Mouse (Mus musculus) heart, postnatal 0 days (tissue): ENCODE measurements around the gene Rilpl1. TPM values are rescaled to one million over a fixed set of nuclear protein-coding genes. Genes with fewer than 3 reads are reported as not detected.
A peak's percentile ranks its signal among the peaks of the same experiment; 100 is the strongest.

Experiments used
- ATAC-seq: fragments of 200-750 bp; cut with Nextera tagmentation; 2 replicates; pipeline ENCODE4 v1.8.0; 2017; ENCODE audit warnings: low read depth, moderate number of reproducible peaks, moderate library complexity; ENCODE audit not compliant: insufficient read depth
- DNase-seq: peaks from one replicate; pipeline ENCODE4 v3.0.0-alpha.2; 2016; ENCODE audit warnings: low spot score
- H3K27ac ChIP-seq: fragments of 300-500 bp; sonication (generic); 2 replicates; pipeline ENCODE4 v1.5.1; 2014; ENCODE audit warnings: low read depth, mild to moderate bottlenecking
- H3K27me3 ChIP-seq: fragments of 300-500 bp; sonication (generic); 2 replicates; pipeline ENCODE4 v1.6.1; 2014; ENCODE audit warnings: low read length, mixed read lengths; ENCODE audit not compliant: control insufficient read depth, insufficient read depth
- H3K36me3 ChIP-seq: fragments of 300-500 bp; sonication (generic); replicated peaks from 2 replicates; pipeline ENCODE4 v1.6.1; 2014; ENCODE audit warnings: low read length, mixed read lengths; ENCODE audit not compliant: control insufficient read depth, insufficient read depth
- H3K4me1 ChIP-seq: fragments of 300-500 bp; sonication (generic); 2 replicates; pipeline ENCODE4 v1.6.1; 2014; ENCODE audit warnings: antibody characterized with exemption; ENCODE audit not compliant: control insufficient read depth, insufficient read depth
- H3K4me2 ChIP-seq: fragments of 300-500 bp; sonication (generic); 2 replicates; pipeline ENCODE4 v1.6.1; 2014; ENCODE audit warnings: low read depth, mild to moderate bottlenecking, low read length, moderate library complexity
- H3K4me3 ChIP-seq: fragments of 300-500 bp; sonication (generic); 2 replicates; pipeline ENCODE4 v1.5.1; 2014; ENCODE audit warnings: low read depth, low read length
- H3K9ac ChIP-seq: fragments of 300-500 bp; sonication (generic); replicated peaks from 2 replicates; pipeline ENCODE4 v1.6.1; 2014; ENCODE audit warnings: low read depth, low read length, mixed read lengths
- H3K9me3 ChIP-seq: fragments of 300-500 bp; sonication (generic); replicated peaks from 2 replicates; pipeline ENCODE4 v1.6.1; 2016; ENCODE audit warnings: low read length; ENCODE audit not compliant: control insufficient read depth
- CTCF ChIP-seq: IDR thresholded peaks from 2 replicates; pipeline ENCODE4 v1.5.1; 2016; ENCODE audit warnings: antibody characterized with exemption, control low read depth, low read depth
- EP300 ChIP-seq: IDR thresholded peaks from 2 replicates; pipeline ENCODE4 v1.6.1; 2016; ENCODE audit warnings: antibody characterized with exemption, low read depth
- WGBS: fragments of 180-500 bp; shearing (Covaris S2); extraction: QIAGEN DNeasy Blood & Tissue Kit; methylation state at CpG from one replicate; pipeline ENCODE4 v1.1.7; 2014; 5-methylcytosine and 5-hydroxymethylcytosine counted together
- polyA plus RNA-seq: library from polyadenylated mRNA; unstranded; fragments of >200 nt; fragmentation: Nextera tagmentation; extraction: Ambion mirVana; gene quantifications from 2 replicates; pipeline ENCODE4 v1.2.1, GENCODE M21; 2015
- total RNA-seq: library from RNA; depleted of rRNA; stranded (reverse); fragments of >200 nt; gene quantifications from 2 replicates; pipeline ENCODE4 v1.2.3, GENCODE M21; 2014; ENCODE audit warnings: low replicate concordance; rRNA removed

The Rilpl1 gene
- total and polyA plus RNA-seq, 2 experiments from 2014 or later: 40.5 to 52.1 TPM

GRCm38 (mm10) chr5:124444208-124444607 is 87.0 kb downstream of the Rilpl1 start:
- H3K27ac ChIP-seq: peak overlapping the region; percentile 92; the same call in 1 of the 2 replicates
- WGBS: 70% methylated on average over 3 of the region's 3 CpGs
- no peak for TF ChIP-seq EP300
- no peak for TF ChIP-seq CTCF
- ATAC-seq: no peak
- peak overlapping the region; percentile 94; the same call in 1 of the 2 replicates for H3K9ac ChIP-seq
- H3K4me2 ChIP-seq: no peak overlapping the region
- H3K9me3 ChIP-seq: no peaks in the 10 kb centered on the region
- H3K4me3 ChIP-seq: no peak overlapping the region
- no peak for DNase-seq
- no peaks in the 10 kb centered on the region for H3K27me3 ChIP-seq
- peaks cover 26% of the 10 kb centered on the region for H3K4me1 ChIP-seq
- H3K36me3 ChIP-seq: peaks cover 21% of the 10 kb centered on the region

Other genes with a start within 250 kb of the Rilpl1 start
- 10.5 and 12.2 TPM in 2 replicates for gene Mphosph9, start 203.4 kb downstream of the Rilpl1 start, total RNA-seq
- 4.4 and 5.3 TPM in 2 replicates for gene Mphosph9, start 203.4 kb downstream of the Rilpl1 start, polyA plus RNA-seq
- 13.2 and 20.0 TPM in 2 replicates for gene 2810006K23Rik, start 203.3 kb downstream of the Rilpl1 start, total RNA-seq
- gene 2810006K23Rik, start 203.3 kb downstream of the Rilpl1 start, polyA plus RNA-seq: 12.4 and 14.9 TPM in 2 replicates
- gene Cdk2ap1, start 168.3 kb downstream of the Rilpl1 start, total RNA-seq: 113 and 180 TPM in 2 replicates
- 23.2 and 26.6 TPM in 2 replicates for gene Cdk2ap1, start 168.3 kb downstream of the Rilpl1 start, polyA plus RNA-seq
- 27.0 and 33.8 TPM in 2 replicates for gene Sbno1, start 105.4 kb downstream of the Rilpl1 start, total RNA-seq
- gene Sbno1, start 105.4 kb downstream of the Rilpl1 start, polyA plus RNA-seq: 46.8 and 52.8 TPM in 2 replicates
- 71.9 and 82.9 TPM in 2 replicates for gene Kmt5a, start 91.5 kb downstream of the Rilpl1 start, total RNA-seq
- gene Kmt5a, start 91.5 kb downstream of the Rilpl1 start, polyA plus RNA-seq: 26.0 and 27.7 TPM in 2 replicates
- 8.4 and 12.4 TPM in 2 replicates for gene Rilpl2, start 53.0 kb downstream of the Rilpl1 start, total RNA-seq
- gene Rilpl2, start 53.0 kb downstream of the Rilpl1 start, polyA plus RNA-seq: 14.9 and 15.4 TPM in 2 replicates
- 0.50 and 4.4 TPM in 2 replicates for gene Snrnp35, start 48.3 kb downstream of the Rilpl1 start, total RNA-seq
- 14.0 and 14.6 TPM in 2 replicates for gene Snrnp35, start 48.3 kb downstream of the Rilpl1 start, polyA plus RNA-seq
- gene Tmed2, start 9.3 kb upstream of the Rilpl1 start, total RNA-seq: 331 and 388 TPM in 2 replicates
- gene Tmed2, start 9.3 kb upstream of the Rilpl1 start, polyA plus RNA-seq: 389 and 404 TPM in 2 replicates
- 1.1 and 5.2 TPM in 2 replicates for gene Ddx55, start 21.5 kb upstream of the Rilpl1 start, total RNA-seq
- 4.9 and 5.9 TPM in 2 replicates for gene Ddx55, start 21.5 kb upstream of the Rilpl1 start, polyA plus RNA-seq
- 23.7 and 58.6 TPM in 2 replicates for gene Eif2b1, start 47.7 kb upstream of the Rilpl1 start, total RNA-seq
- 49.5 and 51.5 TPM in 2 replicates for gene Eif2b1, start 47.7 kb upstream of the Rilpl1 start, polyA plus RNA-seq
- gene Gtf2h3, start 47.7 kb upstream of the Rilpl1 start, total RNA-seq: 18.9 and 49.7 TPM in 2 replicates
- 21.1 and 22.3 TPM in 2 replicates for gene Gtf2h3, start 47.7 kb upstream of the Rilpl1 start, polyA plus RNA-seq
- 20.4 and 30.1 TPM in 2 replicates for gene Atp6v0a2, start 97.2 kb upstream of the Rilpl1 start, total RNA-seq
- 22.4 and 27.0 TPM in 2 replicates for gene Atp6v0a2, start 97.2 kb upstream of the Rilpl1 start, polyA plus RNA-seq
- not detected in 2 replicates for gene Dnah10, start 193.7 kb upstream of the Rilpl1 start, total RNA-seq
- gene Dnah10, start 193.7 kb upstream of the Rilpl1 start, polyA plus RNA-seq: 0.01 and 0.08 TPM in 2 replicates